Mouse (Mus musculus) gastrocnemius, adult 2 months (tissue): ENCODE results near the gene D11Wsu47e. TPM values are rescaled to one million over a fixed set of nuclear protein-coding genes. Genes with fewer than 3 reads are reported as not detected.

Source experiments
- DNase-seq: peaks from one replicate; pipeline ENCODE4 v3.0.0; 2022
- H3K27ac ChIP-seq: fragments of 200-600 bp; 2 replicates; pipeline ENCODE4 v1.8.1; 2022; ENCODE audit warnings: mild to moderate bottlenecking
- H3K4me3 ChIP-seq: fragments of 200-600 bp; 2 replicates; pipeline ENCODE4 v1.8.1; 2022; ENCODE audit warnings: mild to moderate bottlenecking, moderate library complexity
- CTCF ChIP-seq: fragments of 200-600 bp; IDR thresholded peaks from 2 replicates; pipeline ENCODE4 v1.8.1; 2022; ENCODE audit warnings: antibody characterized with exemption, mild to moderate bottlenecking, moderate library complexity
- intact Hi-C: fragments of 180-260 bp; cut with DNase I; formaldehyde crosslinking; loops from one replicate; pipeline ENCODE4 v1.15.1; 2025
- total RNA-seq, 2 experiments: library from RNA; stranded (reverse); gene quantifications; 2 replicates each; pipeline ENCODE4 v1.2.3; 2021

D11Wsu47e gene
- total RNA-seq, 2 experiments from 2014 or later = 4.5 to 6.3 TPM

- Histone ChIP-seq H3K27ac (no peak overlapping the region), H3K4me3 (no peak overlapping the region)
- TF ChIP-seq CTCF = no peak
- no peak for DNase-seq
- intact Hi-C loops = no loop called here
Measured at GRCm38 (mm10) chr11:113669711-113670110, 14.5 kb upstream of the D11Wsu47e start.

- Histone ChIP-seq H3K27ac (peak overlapping the region; percentile 78), H3K4me3 (peak overlapping the region; percentile 38)
- no peak for DNase-seq
- TF ChIP-seq CTCF = no peak
- intact Hi-C loops = no loop called here
Measured at GRCm38 (mm10) chr11:113673614-113674013, 10.6 kb upstream of the D11Wsu47e start.

- H3K4me3 ChIP-seq = no peak overlapping the region
- TF ChIP-seq CTCF = no peak
- DNase-seq = peak; percentile 28
- H3K27ac ChIP-seq = peak overlapping the region; percentile 78
- intact Hi-C loops = no loop called here
Measured at GRCm38 (mm10) chr11:113674595-113674994, 9.6 kb upstream of the D11Wsu47e start.

- TF ChIP-seq CTCF = no peak
- Histone ChIP-seq H3K4me3 (no peak overlapping the region), H3K27ac (peak overlapping the region; percentile 75)
- DNase-seq = peak; percentile 17
- intact Hi-C loops = no loop called here
Measured at GRCm38 (mm10) chr11:113676847-113677246, 7.4 kb upstream of the D11Wsu47e start.

- TF ChIP-seq CTCF = no peak
- DNase-seq = peak; percentile 9
- Histone ChIP-seq H3K4me3 (no peak overlapping the region), H3K27ac (peak overlapping the region; percentile 75)
- intact Hi-C loops = no loop called here
Measured at GRCm38 (mm10) chr11:113677378-113677777, 6.8 kb upstream of the D11Wsu47e start.

- peak overlapping the region; percentile 75 for H3K27ac ChIP-seq
- peak; percentile 52 for DNase-seq
- no peak overlapping the region for H3K4me3 ChIP-seq
- TF ChIP-seq CTCF = peak; percentile 8; the same call in 1 of the 2 replicates
- intact Hi-C loops = no loop called here
Measured at GRCm38 (mm10) chr11:113678373-113678772, 5.8 kb upstream of the D11Wsu47e start.

- DNase-seq = peak; percentile 11
- no peak for TF ChIP-seq CTCF
- intact Hi-C loops = loop anchor here (5.0 kb wide), 1 partner anchor 34 kb away; the partner anchor contains the start of gene Cog1
- Histone ChIP-seq H3K4me3 (no peak overlapping the region), H3K27ac (peak overlapping the region; percentile 21)
Measured at GRCm38 (mm10) chr11:113680954-113681353, 3.3 kb upstream of the D11Wsu47e start.

GRCm38 (mm10) chr11:113681979-113682378 lies 2.2 kb upstream of the D11Wsu47e start:
- DNase-seq = peak; percentile 7
- intact Hi-C loops = loop anchor here (5.0 kb wide), 1 partner anchor 35 kb away; the partner anchor contains the start of gene Cog1
- peak overlapping the region; percentile 89; the same call in 1 of the 2 replicates for H3K4me3 ChIP-seq
- TF ChIP-seq CTCF = no peak
- H3K27ac ChIP-seq = peak overlapping the region; percentile 92

- intact Hi-C loops = loop anchor here (5.0 kb wide), 1 partner anchor 36 kb away; the partner anchor contains the start of gene Cog1
- peak; percentile 59 for DNase-seq
- H3K4me3 ChIP-seq = peak overlapping the region; percentile 89
- TF ChIP-seq CTCF = no peak
- H3K27ac ChIP-seq = peak overlapping the region; percentile 92
Measured at GRCm38 (mm10) chr11:113682897-113683626, 1.1 kb upstream of the D11Wsu47e start.

GRCm38 (mm10) chr11:113683627-113683956 lies 620 bp upstream of the D11Wsu47e start:
- no peak for TF ChIP-seq CTCF
- intact Hi-C loops = loop anchor here (5.0 kb wide), 1 partner anchor 36 kb away; the partner anchor contains the start of gene Cog1
- peak overlapping the region; percentile 92 for H3K27ac ChIP-seq
- no peak for DNase-seq
- H3K4me3 ChIP-seq = peak overlapping the region; percentile 89

GRCm38 (mm10) chr11:113684707-113685426 lies 655 bp downstream of the D11Wsu47e start:
- TF ChIP-seq CTCF = no peak
- intact Hi-C loops = loop anchor here (5.0 kb wide), 1 partner anchor 38 kb away; the partner anchor contains the start of gene Cog1

GRCm38 (mm10) chr11:113687031-113687430 lies 2.8 kb downstream of the D11Wsu47e start:
- no peak overlapping the region for H3K27ac ChIP-seq
- no peak overlapping the region for H3K4me3 ChIP-seq
- intact Hi-C loops = no loop called here
- DNase-seq = no peak
- TF ChIP-seq CTCF = no peak

More at GRCm38 (mm10) chr11:113684707-113685426, 655 bp downstream of the D11Wsu47e start:
- Histone ChIP-seq H3K27ac (peak overlapping the region; percentile 92), H3K4me3 (peak overlapping the region; percentile 89)
- DNase-seq = peak; percentile 10

- no peak for DNase-seq
- intact Hi-C loops = no loop called here
- H3K27ac ChIP-seq = no peak overlapping the region
- no peak for TF ChIP-seq CTCF
- H3K4me3 ChIP-seq = no peak overlapping the region
Measured at GRCm38 (mm10) chr11:113690506-113690905, 6.3 kb downstream of the D11Wsu47e start.
